Mouse (Mus musculus) layer of hippocampus, adult 2 months (tissue): ENCODE data around the gene Pitx3. TPM values are rescaled to one million over a fixed set of nuclear protein-coding genes. Genes with fewer than 3 reads are reported as not detected.
"Not testable (repeated sequence)": the region's sequence is repeated elsewhere in the genome, so short reads cannot be mapped to it uniquely, and the experiment has no call there.

ENCODE experiments used
- DNase-seq, 2 experiments: peaks; one replicate each; pipeline ENCODE4 v3.0.0; 2022; ENCODE audit warnings: low spot score in 2 of 2
- H3K27ac ChIP-seq: fragments of 200-600 bp; 2 replicates; pipeline ENCODE4 v1.8.1; 2022
- H3K4me3 ChIP-seq: fragments of 200-600 bp; 2 replicates; pipeline ENCODE4 v1.8.1; 2022; ENCODE audit warnings: mild to moderate bottlenecking
- CTCF ChIP-seq: fragments of 200-600 bp; conservative IDR thresholded peaks from 2 replicates; pipeline ENCODE4 v1.8.1; 2022; ENCODE audit warnings: antibody characterized with exemption, mild to moderate bottlenecking, moderate library complexity
- total RNA-seq, 2 experiments: library from RNA; stranded (reverse); gene quantifications; 2 replicates each; pipeline ENCODE4 v1.2.3; 2021

Gene Pitx3
- total RNA-seq, 2 experiments from 2014 or later = not detected

- Histone ChIP-seq H3K27ac (no peak overlapping the region), H3K4me3 (no peak overlapping the region)
- no peak for DNase-seq
- TF ChIP-seq CTCF = no peak
Measured at GRCm38 (mm10) chr19:46149091-46149490, 965 bp upstream of the Pitx3 start.

- no peak overlapping the region for H3K27ac ChIP-seq
- DNase-seq = peak; percentile 21 to 50
- H3K4me3 ChIP-seq = peak overlapping the region; percentile 44
- TF ChIP-seq CTCF = no peak
Measured at GRCm38 (mm10) chr19:46148372-46148760, 240 bp upstream of the Pitx3 start.

GRCm38 (mm10) chr19:46141091-46141490 lies 7.0 kb downstream of the Pitx3 start:
- Histone ChIP-seq H3K27ac (no peak overlapping the region), H3K4me3 (no peak overlapping the region)
- TF ChIP-seq CTCF = no peak
- no peak for DNase-seq

GRCm38 (mm10) chr19:46140324-46140723 lies 7.8 kb downstream of the Pitx3 start:
- no peak for TF ChIP-seq CTCF
- H3K4me3 ChIP-seq = no peak overlapping the region
- H3K27ac ChIP-seq = no peak overlapping the region
- DNase-seq = no peak

- H3K4me3 ChIP-seq = peak overlapping the region; percentile 60
- DNase-seq = peak; percentile 33 to 64
- peak; percentile 89 for TF ChIP-seq CTCF
Measured at GRCm38 (mm10) chr19:46136639-46137580, 11.2 kb downstream of the Pitx3 start.

GRCm38 (mm10) chr19:46135789-46136638 lies 12.1 kb downstream of the Pitx3 start:
- TF ChIP-seq CTCF = peak; percentile 56
- no peak for DNase-seq
- Histone ChIP-seq H3K4me3 (peak overlapping the region; percentile 60), H3K27ac (no peak overlapping the region)

More at GRCm38 (mm10) chr19:46136639-46137580, 11.2 kb downstream of the Pitx3 start:
- no peak overlapping the region for H3K27ac ChIP-seq

- peak; percentile 99 for TF ChIP-seq CTCF
- peak overlapping the region; percentile 60 for H3K4me3 ChIP-seq
- peak; percentile 79 to 97 for DNase-seq
- H3K27ac ChIP-seq = no peak overlapping the region
Measured at GRCm38 (mm10) chr19:46135297-46135696, 12.8 kb downstream of the Pitx3 start.

- Histone ChIP-seq H3K4me3 (no peak overlapping the region), H3K27ac (no peak overlapping the region)
- DNase-seq = no peak
- no peak for TF ChIP-seq CTCF
Measured at GRCm38 (mm10) chr19:46132577-46132976, 15.5 kb downstream of the Pitx3 start.

GRCm38 (mm10) chr19:46131694-46132525 lies 16.2 kb downstream of the Pitx3 start, which contains the start of gene Elovl3:
Gene Elovl3, plus strand, starts transcription at chr19:46131897.
- Histone ChIP-seq H3K27ac (no peak within 1 kb of the TSS), H3K4me3 (peak within 1 kb of the TSS; percentile 32; the same call in 1 of the 2 replicates)
- TF ChIP-seq CTCF = no peak
- DNase-seq = no peak

- no peak for DNase-seq
- Histone ChIP-seq H3K27ac (no peak overlapping the region), H3K4me3 (no peak overlapping the region)
- TF ChIP-seq CTCF = no peak
Measured at GRCm38 (mm10) chr19:46131283-46131682, 16.8 kb downstream of the Pitx3 start.

- DNase-seq, H3K27ac ChIP-seq, H3K4me3 ChIP-seq: not testable (repeated sequence)
Measured at GRCm38 (mm10) chr19:46129737-46130136, 18.4 kb downstream of the Pitx3 start.

GRCm38 (mm10) chr19:46126301-46126700 lies 21.8 kb downstream of the Pitx3 start:
- Histone ChIP-seq H3K4me3 (no peak overlapping the region), H3K27ac (no peak overlapping the region)
- TF ChIP-seq CTCF = no peak
- DNase-seq = no peak
